Mouse (Mus musculus) ES-Bruce4 (cell line): ENCODE measurements around the gene Mpl.

Experiments
- CTCF ChIP-seq: IDR thresholded peaks from one replicate; pipeline ENCODE4 v1.8.1; 2011; ENCODE audit warnings: low read depth, low read length
- EP300 ChIP-seq: IDR thresholded peaks from 2 replicates; pipeline ENCODE4 v1.6.1; 2011; ENCODE audit warnings: low read depth, low read length; ENCODE audit not compliant: insufficient read depth
- POLR2A ChIP-seq: IDR thresholded peaks from one replicate; pipeline ENCODE4 v1.8.1; 2011; ENCODE audit warnings: low read length; ENCODE audit not compliant: insufficient read depth

DNA sequence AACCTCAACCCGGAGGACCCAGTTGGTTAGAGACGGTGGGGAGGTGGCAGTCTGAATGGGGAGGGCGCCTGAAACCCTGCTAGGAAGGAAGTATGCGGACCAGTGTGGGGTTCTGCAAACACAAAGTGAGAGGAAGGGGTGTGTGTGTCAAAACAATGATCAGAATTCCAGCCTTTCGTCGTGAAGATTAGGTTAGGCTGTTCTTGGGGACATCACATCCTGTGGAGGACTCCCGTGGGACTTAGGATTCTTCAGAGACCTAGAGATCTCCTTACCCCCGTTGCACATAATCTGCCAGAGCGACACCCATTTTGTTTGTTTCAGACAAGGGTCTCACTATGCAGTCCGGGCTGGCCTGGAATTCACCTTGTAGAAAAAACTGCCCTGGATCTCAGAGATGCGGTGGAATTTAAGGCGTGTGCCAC, 19.5 kb downstream of the Mpl start:
- no peak for TF ChIP-seq POLR2A
- TF ChIP-seq CTCF, result no peak
- TF ChIP-seq EP300, result no peak
